Mouse (Mus musculus): ENCODE measurements around the gene Dlg2. TPM values are rescaled to one million over a fixed set of nuclear protein-coding genes. Genes with fewer than 3 reads are reported as not detected.
A peak's percentile ranks its signal among the peaks of the same experiment; 100 is the strongest.

Dlg2 gene
- polyA plus RNA-seq, 1 experiment from 2014 or later, result 8.1 TPM

GRCm38 (mm10) chr7:91188211-91188610 lies 711.7 kb downstream of the Dlg2 start:
- Histone ChIP-seq H3K4me3 (no peak overlapping the region), H3K9ac (no peak overlapping the region), H3K27me3 (replicated peaks) (no peaks in the 10 kb centered on the region), H3K4me2 (replicated peaks) (no peak overlapping the region), H3K36me3 (no peaks in the 10 kb centered on the region), H3K4me1 (no peaks in the 10 kb centered on the region), H3K27ac (no peak overlapping the region), H3K9me3 (no peaks in the 10 kb centered on the region)
- WGBS, result 93% methylated on average over 2 of the region's 2 CpGs
- ATAC-seq (ENCODE audit: low FRiP score, low read depth), result no peak

- no peaks in the 10 kb centered on the region for H3K27me3 ChIP-seq (replicated peaks)
- H3K4me1 ChIP-seq, result no peaks in the 10 kb centered on the region
- H3K36me3 ChIP-seq, result no peaks in the 10 kb centered on the region
- H3K4me2 ChIP-seq (replicated peaks), result no peak overlapping the region
- no peak for ATAC-seq (ENCODE audit: low FRiP score, low read depth)
- no peak overlapping the region for H3K4me3 ChIP-seq
- no peak overlapping the region for H3K9ac ChIP-seq
- no peaks in the 10 kb centered on the region for H3K9me3 ChIP-seq
- WGBS, result 85% methylated on average over 1 of the region's 1 CpGs
- H3K27ac ChIP-seq, result no peak overlapping the region
Observed at GRCm38 (mm10) chr7:91199372-91199771, 722.9 kb downstream of the Dlg2 start.

GRCm38 (mm10) chr7:91208083-91208852 lies 731.8 kb downstream of the Dlg2 start:
- no peaks in the 10 kb centered on the region for H3K9me3 ChIP-seq
- H3K36me3 ChIP-seq, result no peaks in the 10 kb centered on the region
- no peak overlapping the region for H3K4me3 ChIP-seq
- no peak overlapping the region for H3K4me2 ChIP-seq (replicated peaks)
- H3K9ac ChIP-seq, result no peak overlapping the region
- H3K27me3 ChIP-seq (replicated peaks), result no peaks in the 10 kb centered on the region
- 62% methylated on average over 5 of the region's 5 CpGs for WGBS
- no peaks in the 10 kb centered on the region for H3K4me1 ChIP-seq
- no peak overlapping the region for H3K27ac ChIP-seq
- ATAC-seq (ENCODE audit: low FRiP score, low read depth), result peak; percentile 68; the same call in 1 of the 2 replicates

- ATAC-seq (ENCODE audit: low FRiP score, low read depth), result no peak
- Histone ChIP-seq H3K27ac (no peak overlapping the region), H3K9me3 (no peaks in the 10 kb centered on the region), H3K4me3 (no peak overlapping the region), H3K27me3 (replicated peaks) (no peaks in the 10 kb centered on the region), H3K4me1 (no peaks in the 10 kb centered on the region), H3K36me3 (no peaks in the 10 kb centered on the region), H3K4me2 (replicated peaks) (no peak overlapping the region), H3K9ac (no peak overlapping the region)
- 81% methylated on average over 6 of the region's 6 CpGs for WGBS
Observed at GRCm38 (mm10) chr7:91208973-91209372, 732.5 kb downstream of the Dlg2 start.

- H3K4me1 ChIP-seq, result no peaks in the 10 kb centered on the region
- no peak overlapping the region for H3K4me3 ChIP-seq
- no peak overlapping the region for H3K27ac ChIP-seq
- H3K36me3 ChIP-seq, result no peaks in the 10 kb centered on the region
- ATAC-seq (ENCODE audit: low FRiP score, low read depth), result no peak
- H3K9ac ChIP-seq, result no peak overlapping the region
- no peaks in the 10 kb centered on the region for H3K9me3 ChIP-seq
- 89% methylated on average over 1 of the region's 1 CpGs for WGBS
- no peak overlapping the region for H3K4me2 ChIP-seq (replicated peaks)
- H3K27me3 ChIP-seq (replicated peaks), result no peaks in the 10 kb centered on the region
Observed at GRCm38 (mm10) chr7:91212236-91212635, 735.8 kb downstream of the Dlg2 start.

- ATAC-seq (ENCODE audit: low FRiP score, low read depth), result peak; percentile 62; the same call in 1 of the 2 replicates
- WGBS, result 20% methylated on average over 1 of the region's 1 CpGs
Observed at GRCm38 (mm10) chr7:91214921-91215320, 738.4 kb downstream of the Dlg2 start.

GRCm38 (mm10) chr7:91218321-91218987 lies 742.0 kb downstream of the Dlg2 start:
- Histone ChIP-seq H3K27me3 (replicated peaks) (no peaks in the 10 kb centered on the region), H3K9ac (no peak overlapping the region), H3K27ac (no peak overlapping the region), H3K9me3 (no peaks in the 10 kb centered on the region), H3K4me1 (no peaks in the 10 kb centered on the region), H3K4me2 (replicated peaks) (no peak overlapping the region), H3K36me3 (no peaks in the 10 kb centered on the region), H3K4me3 (no peak overlapping the region)
- 65% methylated on average over 7 of the region's 7 CpGs for WGBS
- no peak for ATAC-seq (ENCODE audit: low FRiP score, low read depth)

More at GRCm38 (mm10) chr7:91214921-91215320, 738.4 kb downstream of the Dlg2 start:
- no peaks in the 10 kb centered on the region for H3K27me3 ChIP-seq (replicated peaks)
- no peak overlapping the region for H3K4me2 ChIP-seq (replicated peaks)
- H3K4me1 ChIP-seq, result no peaks in the 10 kb centered on the region
- no peak overlapping the region for H3K4me3 ChIP-seq
- no peak overlapping the region for H3K27ac ChIP-seq
- H3K9ac ChIP-seq, result no peak overlapping the region
- no peaks in the 10 kb centered on the region for H3K36me3 ChIP-seq
- no peaks in the 10 kb centered on the region for H3K9me3 ChIP-seq

DNA sequence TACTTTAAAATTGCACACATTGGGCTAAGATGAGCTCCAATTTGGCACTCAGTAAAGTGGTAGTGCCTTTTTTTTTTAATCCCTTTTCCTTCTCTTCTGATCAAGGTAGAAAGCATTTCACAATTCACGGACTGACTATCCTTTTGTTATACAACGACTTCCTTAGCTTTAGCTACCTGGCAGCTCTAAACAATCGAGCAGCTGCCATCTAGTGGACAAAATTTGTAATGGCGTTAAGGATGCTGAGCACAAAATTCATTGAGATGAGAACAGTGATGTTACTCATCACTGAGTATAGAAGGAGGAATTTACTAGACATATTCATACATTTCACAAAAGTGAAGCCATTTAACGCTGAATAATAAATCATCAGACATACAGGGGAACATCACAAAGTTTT lies 750.0 kb downstream of the Dlg2 start:
- Histone ChIP-seq H3K36me3 (no peaks in the 10 kb centered on the region), H3K9me3 (no peaks in the 10 kb centered on the region)

DNA sequence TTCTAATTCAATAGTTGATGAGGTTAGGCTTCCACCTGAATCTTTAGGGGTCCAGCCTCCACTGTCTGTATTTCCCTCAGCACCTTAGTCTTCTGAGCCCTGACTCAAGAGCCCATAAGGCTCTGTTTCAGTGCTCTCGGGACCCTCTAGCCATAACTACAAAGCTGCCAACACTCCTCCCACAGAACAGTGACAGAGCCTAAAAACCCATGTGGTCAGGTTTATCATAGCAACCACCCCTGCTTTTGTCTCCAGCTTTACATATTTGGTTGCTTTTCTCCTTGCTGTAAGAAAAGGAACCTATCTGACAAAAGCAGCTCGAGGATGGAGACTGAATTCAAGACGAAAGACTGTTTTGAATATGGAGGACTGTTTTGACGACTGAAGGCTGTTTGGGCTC lies 765.2 kb downstream of the Dlg2 start:
- H3K9ac ChIP-seq, result no peak overlapping the region
- no peaks in the 10 kb centered on the region for H3K4me1 ChIP-seq
- H3K4me3 ChIP-seq, result no peak overlapping the region
- ATAC-seq (ENCODE audit: low FRiP score, low read depth), result no peak
- H3K9me3 ChIP-seq, result no peaks in the 10 kb centered on the region
- no peaks in the 10 kb centered on the region for H3K36me3 ChIP-seq
- no peak overlapping the region for H3K4me2 ChIP-seq (replicated peaks)
- 80% methylated on average over 4 of the region's 4 CpGs for WGBS
- H3K27ac ChIP-seq, result no peak overlapping the region
- H3K27me3 ChIP-seq (replicated peaks), result no peaks in the 10 kb centered on the region

More for the DNA sequence above, 750.0 kb downstream of the Dlg2 start:
- H3K4me3 ChIP-seq, result no peak overlapping the region
- under 1% methylated on average over 5 of the region's 5 CpGs for WGBS
- H3K9ac ChIP-seq, result no peak overlapping the region
- no peak overlapping the region for H3K4me2 ChIP-seq (replicated peaks)
- H3K27me3 ChIP-seq (replicated peaks), result no peaks in the 10 kb centered on the region
- 0 out of 2 replicates have a peak, but pooled peaks have one; percentile 41 for ATAC-seq (ENCODE audit: low FRiP score, low read depth)
- no peaks in the 10 kb centered on the region for H3K4me1 ChIP-seq
- no peak overlapping the region for H3K27ac ChIP-seq

- no peak overlapping the region for H3K27ac ChIP-seq
- H3K36me3 ChIP-seq, result no peaks in the 10 kb centered on the region
- WGBS, result under 1% methylated on average over 5 of the region's 5 CpGs
- peak overlapping the region; percentile 44 for H3K4me3 ChIP-seq
- H3K4me2 ChIP-seq (replicated peaks), result peak overlapping the region; percentile 85
- H3K27me3 ChIP-seq (replicated peaks), result no peaks in the 10 kb centered on the region
- H3K4me1 ChIP-seq, result peaks cover 6% of the 10 kb centered on the region; the same call in 1 of the 2 replicates
- no peak for ATAC-seq (ENCODE audit: low FRiP score, low read depth)
- H3K9me3 ChIP-seq, result no peaks in the 10 kb centered on the region
- H3K9ac ChIP-seq, result no peak overlapping the region
Observed at GRCm38 (mm10) chr7:91261672-91262030, 785.2 kb downstream of the Dlg2 start.

GRCm38 (mm10) chr7:91262031-91262951 lies 785.8 kb downstream of the Dlg2 start:
- H3K27ac ChIP-seq, result no peak overlapping the region
- peak; percentile 90 for ATAC-seq (ENCODE audit: low FRiP score, low read depth)
- no peaks in the 10 kb centered on the region for H3K36me3 ChIP-seq
- H3K27me3 ChIP-seq (replicated peaks), result no peaks in the 10 kb centered on the region
- WGBS, result under 1% methylated on average over 34 of the region's 34 CpGs
- no peaks in the 10 kb centered on the region for H3K9me3 ChIP-seq
- peak overlapping the region; percentile 44 for H3K4me3 ChIP-seq
- peak overlapping the region; percentile 50 for H3K9ac ChIP-seq
- H3K4me2 ChIP-seq (replicated peaks), result peak overlapping the region; percentile 85
- H3K4me1 ChIP-seq, result peaks cover 6% of the 10 kb centered on the region; the same call in 1 of the 2 replicates

GRCm38 (mm10) chr7:91262998-91263397 lies 786.5 kb downstream of the Dlg2 start:
- H3K4me1 ChIP-seq, result peaks cover 6% of the 10 kb centered on the region; the same call in 1 of the 2 replicates
- ATAC-seq (ENCODE audit: low FRiP score, low read depth), result peak; percentile 26; the same call in 1 of the 2 replicates
- no peaks in the 10 kb centered on the region for H3K36me3 ChIP-seq
- peak overlapping the region; percentile 44 for H3K4me3 ChIP-seq
- H3K27ac ChIP-seq, result no peak overlapping the region
- H3K9me3 ChIP-seq, result no peaks in the 10 kb centered on the region
- peak overlapping the region; percentile 85 for H3K4me2 ChIP-seq (replicated peaks)
- no peaks in the 10 kb centered on the region for H3K27me3 ChIP-seq (replicated peaks)
- H3K9ac ChIP-seq, result peak overlapping the region; percentile 50
- WGBS, result 6% methylated on average over 9 of the region's 9 CpGs

Data from neural tube, embryonic 12.5 days (tissue).